In the genomic region with DNA sequence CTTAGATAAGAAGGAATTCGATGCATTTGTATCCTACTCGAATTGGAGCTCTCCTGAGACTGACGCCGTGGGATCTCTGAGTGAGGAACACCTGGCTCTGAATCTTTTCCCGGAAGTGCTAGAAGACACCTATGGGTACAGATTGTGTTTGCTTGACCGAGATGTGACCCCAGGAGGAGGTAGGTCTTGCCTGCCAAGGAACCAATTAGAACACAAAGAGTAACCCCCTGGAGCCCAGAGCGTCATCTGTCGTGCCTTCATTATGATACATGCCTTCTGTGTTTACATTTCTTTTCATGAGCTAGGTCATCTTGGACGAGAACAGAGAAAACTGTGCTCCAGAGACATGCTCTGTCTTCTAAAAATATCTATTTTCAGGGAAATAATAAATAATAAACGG, we compare ENCODE assay signal across 18 mouse cellular contexts. TPM values are rescaled to one million over a fixed set of nuclear protein-coding genes. Genes with fewer than 3 reads are reported as not detected.
DNase-seq lines count a peak whose midpoint lies in the region; ATAC-seq and TF ChIP-seq lines count a peak whose summit lies in the region.
"Had no signal": no experiment of that assay in that cellular context is flagged by ENCODE, and none has a peak within 500 bp of the region (broad histone marks: within the 10 kb centered on the region; RNA-seq: fewer than 3 reads in every experiment).

No protein-coding gene starts in this region.

- TF ChIP-seq CTCF in brain, embryonic 14.5 days (IDR thresholded peaks at IDR 0.05; ENCODE audit: borderline replicate concordance, extremely low read depth, insufficient read depth, insufficient read length): no peak
- TF ChIP-seq CTCF in heart, adult 2 months (IDR thresholded peaks at IDR 0.05): no peak

- no peak overlapping the region for H3K27ac ChIP-seq in intestine, embryonic 16.5 days (ENCODE audit: low read length)
- H3K27ac ChIP-seq in intestine, embryonic 15.5 days: no peak overlapping the region
- H3K27ac ChIP-seq in hindbrain, embryonic 14.5 days: no peak overlapping the region
- H3K27ac ChIP-seq in neural tube, embryonic 14.5 days (ENCODE audit: low read depth, low read length): 0 out of 2 replicates have a peak overlapping the region, but pooled peaks have one; percentile 25
- H3K27ac ChIP-seq in heart, adult 2 months: no peak overlapping the region

- H3K4me2 ChIP-seq in intestine, embryonic 16.5 days (ENCODE audit: low read depth, low read length): no peak overlapping the region
- H3K4me2 ChIP-seq in intestine, embryonic 15.5 days (replicated peaks): no peak overlapping the region
- H3K4me2 ChIP-seq in hindbrain, embryonic 14.5 days (replicated peaks): peak overlapping the region; percentile 18; the same call in 1 of the 2 replicates
- peak overlapping the region; percentile 15; the same call in 1 of the 2 replicates for H3K4me2 ChIP-seq in neural tube, embryonic 14.5 days (ENCODE audit: low read depth, low read length)
- H3K4me2 ChIP-seq: liver, embryonic 11.5 days; lung, embryonic 14.5 days had no signal

- no peaks in the 10 kb centered on the region for H3K36me3 ChIP-seq in intestine, embryonic 16.5 days (ENCODE audit: control insufficient read depth, insufficient read depth, low read length)
- no peaks in the 10 kb centered on the region for H3K36me3 ChIP-seq in intestine, embryonic 15.5 days
- no peaks in the 10 kb centered on the region for H3K36me3 ChIP-seq in hindbrain, embryonic 14.5 days (replicated peaks; ENCODE audit: control insufficient read depth, insufficient read depth)
- H3K36me3 ChIP-seq in neural tube, embryonic 14.5 days (ENCODE audit: control insufficient read depth, insufficient read depth, low read length): no peaks in the 10 kb centered on the region
- no peaks in the 10 kb centered on the region for H3K36me3 ChIP-seq in heart, adult 2 months (ENCODE audit: control insufficient read depth, insufficient read depth, low read length)

- no peaks in the 10 kb centered on the region for H3K27me3 ChIP-seq in intestine, embryonic 16.5 days (replicated peaks; ENCODE audit: control insufficient read depth, insufficient read depth, low read length)
- H3K27me3 ChIP-seq in intestine, embryonic 15.5 days (replicated peaks): no peaks in the 10 kb centered on the region
- no peaks in the 10 kb centered on the region for H3K27me3 ChIP-seq in hindbrain, embryonic 14.5 days (ENCODE audit: control insufficient read depth, insufficient read depth, low read length)
- H3K27me3 ChIP-seq in neural tube, embryonic 14.5 days (ENCODE audit: control insufficient read depth, insufficient read depth, low read length): no peaks in the 10 kb centered on the region
- H3K27me3 ChIP-seq in heart, adult 2 months (ENCODE audit: control insufficient read depth, insufficient read depth, low read length): 0 out of 2 replicates have a peak, but pooled peaks cover 2% of the 10 kb centered on the region

- DNase-seq in brain, embryonic 14.5 days (ENCODE audit: low read depth): peak; percentile 35
- peak; percentile 26 for DNase-seq in hindbrain, embryonic 14.5 days (ENCODE audit: low spot score)
- no peak for DNase-seq in kidney, postnatal 10 days
- no peak for DNase-seq in heart, adult 2 months
- DNase-seq: gastrocnemius, postnatal 10 days; heart, postnatal 10 days; kidney, adult 11 months; kidney, postnatal 36 days; lung, embryonic 14.5 days had no signal

- 0 out of 2 replicates have a peak, but pooled peaks have one; percentile 23 for ATAC-seq in intestine, embryonic 16.5 days
- no peak for ATAC-seq in intestine, embryonic 15.5 days
- no peak; the same call in 1 of the 2 replicates for ATAC-seq in hindbrain, embryonic 14.5 days (ENCODE audit: low FRiP score)
- ATAC-seq in neural tube, embryonic 14.5 days (ENCODE audit: low read depth): peak; percentile 62
- ATAC-seq: CD4-positive, CD25-positive, alpha-beta regulatory T cell, adult 4 months had no signal

- no peaks in the 10 kb centered on the region for H3K9me3 ChIP-seq in intestine, embryonic 16.5 days (ENCODE audit: control insufficient read depth, low read length)
- H3K9me3 ChIP-seq in intestine, embryonic 15.5 days: no peaks in the 10 kb centered on the region
- H3K9me3 ChIP-seq in hindbrain, embryonic 14.5 days (ENCODE audit: control insufficient read depth, low read length): no peaks in the 10 kb centered on the region
- no peaks in the 10 kb centered on the region for H3K9me3 ChIP-seq in neural tube, embryonic 14.5 days (ENCODE audit: control insufficient read depth, low read length)

- intact Hi-C loops in heart, adult 2 months (cut with DNase I): no loop called here

- H3K4me3 ChIP-seq in intestine, embryonic 16.5 days (ENCODE audit: low read length): no peak overlapping the region
- no peak overlapping the region for H3K4me3 ChIP-seq in intestine, embryonic 15.5 days (replicated peaks)
- H3K4me3 ChIP-seq in hindbrain, embryonic 14.5 days (replicated peaks; ENCODE audit: low read length): no peak overlapping the region
- H3K4me3 ChIP-seq in neural tube, embryonic 14.5 days (ENCODE audit: low read depth, low read length): no peak overlapping the region
- H3K4me3 ChIP-seq in heart, adult 2 months: no peak overlapping the region
- H3K4me3 ChIP-seq: myocyte had no signal

- no peak for TF ChIP-seq EP300 in heart, adult 2 months (IDR thresholded peaks at IDR 0.05; ENCODE audit: insufficient read depth, low read depth, low read length)

- H3K79me2 ChIP-seq in heart, adult 2 months (replicated peaks; ENCODE audit: control insufficient read depth, insufficient read depth, low read length): no peaks in the 10 kb centered on the region

- H3K9ac ChIP-seq in intestine, embryonic 16.5 days (ENCODE audit: low read depth, low read length): no peak overlapping the region
- H3K9ac ChIP-seq in intestine, embryonic 15.5 days: no peak overlapping the region
- H3K9ac ChIP-seq in hindbrain, embryonic 14.5 days: no peak overlapping the region
- H3K9ac ChIP-seq in neural tube, embryonic 14.5 days (replicated peaks; ENCODE audit: low read depth, low read length): no peak overlapping the region
- H3K9ac ChIP-seq in heart, adult 2 months (ENCODE audit: low read depth, low read length): no peak overlapping the region
- H3K9ac ChIP-seq: lung, embryonic 14.5 days had no signal

- H3K4me1 ChIP-seq in intestine, embryonic 16.5 days (ENCODE audit: control insufficient read depth, insufficient read depth, low read length): no peaks in the 10 kb centered on the region
- H3K4me1 ChIP-seq in intestine, embryonic 15.5 days (replicated peaks): 0 out of 2 replicates have a peak, but pooled peaks cover 5% of the 10 kb centered on the region
- 0 out of 2 replicates have a peak, but pooled peaks cover 3% of the 10 kb centered on the region for H3K4me1 ChIP-seq in hindbrain, embryonic 14.5 days (replicated peaks; ENCODE audit: control insufficient read depth, insufficient read depth, low read length)
- H3K4me1 ChIP-seq in neural tube, embryonic 14.5 days (ENCODE audit: control insufficient read depth, insufficient read depth, low read length): 0 out of 2 replicates have a peak, but pooled peaks cover 5% of the 10 kb centered on the region
- no peaks in the 10 kb centered on the region for H3K4me1 ChIP-seq in heart, adult 2 months (ENCODE audit: control insufficient read depth, insufficient read depth, low read length)

- WGBS in intestine, embryonic 16.5 days: 34% methylated on average over 10 of the region's 10 CpGs
- WGBS in intestine, embryonic 15.5 days: 40% methylated on average over 10 of the region's 10 CpGs
- 41% methylated on average over 10 of the region's 10 CpGs for WGBS in hindbrain, embryonic 14.5 days
- WGBS in neural tube, embryonic 14.5 days: 33% methylated on average over 10 of the region's 10 CpGs
- WGBS in heart, adult 2 months: 60% methylated on average over 10 of the region's 10 CpGs

- no peak for TF ChIP-seq POLR2A in brain, embryonic 14.5 days (IDR thresholded peaks at IDR 0.05; ENCODE audit: borderline replicate concordance, extremely low read depth, insufficient read depth, insufficient read length, poor library complexity, severe bottlenecking)
- TF ChIP-seq POLR2A in heart, adult 2 months (IDR thresholded peaks at IDR 0.05; ENCODE audit: insufficient read depth, low read depth, low read length): no peak

RNA-seq across cellular contexts. Expression of gene Slc9a4, which starts 32.1 kb away (rescaled TPM):
- polyA plus RNA-seq in intestine, embryonic 16.5 days (2015; fragmentation: Nextera tagmentation; extraction: Ambion mirVana): 0.04 TPM in 1 of 2 replicates, not detected in the other
- 0.11 TPM in 1 of 2 replicates, not detected in the other for polyA plus RNA-seq in intestine, embryonic 15.5 days (2015; fragmentation: Nextera tagmentation; extraction: Ambion mirVana)
- polyA plus RNA-seq in brain, embryonic 14.5 days (2012; rRNA removed): 0.07 and 0.16 TPM in 2 replicates
- 0.39 TPM in 1 of 2 replicates, not detected in the other for polyA plus RNA-seq in hindbrain, embryonic 14.5 days (2014; fragmentation: Nextera tagmentation; extraction: Ambion mirVana)
- polyA plus RNA-seq in neural tube, embryonic 14.5 days (2014; fragmentation: Nextera tagmentation; extraction: Ambion mirVana): not detected in 2 replicates
- under 1 TPM in 1 of 2 experiments, not detected in 1; 0.05 TPM for total RNA-seq in heart, adult 2 months (2021)
- polyA plus RNA-seq in heart, adult 2 months (2012; rRNA removed): 0.18 TPM in 1 of 2 replicates, not detected in the other
- total RNA-seq: heart, postnatal 10 days; megakaryocyte progenitor cell, adult 5-6 weeks; MEL had no signal
- polyA plus RNA-seq: CD4-positive, CD25-positive, alpha-beta regulatory T cell, adult 4 months; liver, embryonic 11.5 days; lung, embryonic 14.5 days had no signal

RNA-seq across cellular contexts. Expression of gene Il18rap, which starts 32.6 kb away (rescaled TPM):
- polyA plus RNA-seq in intestine, embryonic 16.5 days (2015; fragmentation: Nextera tagmentation; extraction: Ambion mirVana): 0.32 and 0.33 TPM in 2 replicates
- 0.27 and 0.43 TPM in 2 replicates for polyA plus RNA-seq in intestine, embryonic 15.5 days (2015; fragmentation: Nextera tagmentation; extraction: Ambion mirVana)
- polyA plus RNA-seq in brain, embryonic 14.5 days (2012; rRNA removed): 0.04 and 0.13 TPM in 2 replicates
- 0.04 and 0.13 TPM in 2 replicates for polyA plus RNA-seq in hindbrain, embryonic 14.5 days (2014; fragmentation: Nextera tagmentation; extraction: Ambion mirVana)
- 0.05 and 0.08 TPM in 2 replicates for polyA plus RNA-seq in neural tube, embryonic 14.5 days (2014; fragmentation: Nextera tagmentation; extraction: Ambion mirVana)
- under 1 TPM in 1 of 2 experiments, not detected in 1; 0.16 TPM for total RNA-seq in heart, adult 2 months (2021)
- 0.29 and 0.41 TPM in 2 replicates for polyA plus RNA-seq in heart, adult 2 months (2012; rRNA removed)
- total RNA-seq: left cerebral cortex, postnatal 36 days; MEL had no signal

Comparison
In these comparisons a context has a peak if more than half of its experiments do, and no peak if none do; other contexts are left out.
1. ATAC-seq: peak in intestine, embryonic 16.5 days (single experiment) and neural tube, embryonic 14.5 days (single experiment); none in intestine, embryonic 15.5 days (single experiment) and hindbrain, embryonic 14.5 days (single experiment).
2. H3K4me2 ChIP-seq: peak in hindbrain, embryonic 14.5 days (single experiment) and neural tube, embryonic 14.5 days (single experiment); none in intestine, embryonic 16.5 days (single experiment) and intestine, embryonic 15.5 days (single experiment).
3. DNase-seq: peak in brain, embryonic 14.5 days (single experiment) and hindbrain, embryonic 14.5 days (single experiment); none in kidney, postnatal 10 days (single experiment) and heart, adult 2 months (0 of 2).